Mouse (Mus musculus) urinary bladder, postnatal 25 days (tissue): ENCODE results near the gene Pfkp.

ENCODE experiments used
- DNase-seq: peaks from one replicate; pipeline ENCODE4 v3.0.0; 2022; ENCODE audit warnings: low spot score

Gene Pfkp

DNA sequence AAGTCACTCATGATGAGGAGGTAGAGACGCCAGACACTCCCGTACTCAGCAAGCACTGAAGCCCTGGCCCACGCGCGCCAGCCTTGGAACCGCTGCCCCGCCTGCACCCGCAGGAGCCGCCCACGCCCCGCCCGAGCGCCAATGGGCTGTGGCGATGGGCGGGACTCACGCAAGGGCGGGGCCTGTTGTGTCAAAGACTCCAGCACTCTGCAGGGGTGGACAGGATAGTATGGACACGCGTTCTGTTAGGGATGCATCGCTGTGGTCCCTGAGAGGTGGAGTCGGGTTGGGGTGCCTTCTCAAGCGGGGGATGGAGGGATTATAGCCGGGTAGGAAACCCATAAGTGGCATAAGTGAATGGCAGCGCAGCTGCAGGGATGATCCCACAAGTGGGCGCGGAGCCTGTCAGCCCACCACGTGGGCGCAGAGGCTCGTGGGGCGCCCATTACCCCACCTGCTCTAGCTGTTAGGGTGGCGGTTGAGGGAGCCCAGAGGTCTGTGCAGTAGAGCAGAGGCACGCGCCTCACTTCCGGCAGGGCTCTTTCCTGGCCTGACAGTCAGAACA lies at the start of gene Pfkp:
TSS of gene Pfkp (minus strand) at position 109 of the 565 bp plus-strand sequence.
- DNase-seq = peak; percentile 86

DNA sequence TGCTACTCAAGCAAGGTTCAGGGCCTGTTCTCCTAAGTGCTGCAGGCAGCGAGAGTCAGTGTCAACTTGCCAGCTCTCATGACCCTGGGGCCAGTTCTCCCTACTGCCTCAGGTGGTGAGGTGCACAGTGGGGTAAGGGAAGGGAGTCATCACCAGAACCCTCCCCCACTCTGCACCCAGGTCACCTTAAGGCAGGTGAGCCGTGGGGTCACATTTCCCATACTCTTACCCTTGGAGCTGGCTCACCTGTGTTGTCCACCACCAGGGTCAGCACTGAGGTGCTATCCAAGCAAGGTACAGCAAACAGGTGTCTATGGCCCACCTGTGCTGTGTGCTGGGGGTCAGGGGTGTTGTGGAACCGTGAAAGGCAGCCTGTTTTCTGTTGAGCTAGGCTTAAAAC lies 42.0 kb upstream of the Pfkp start:
- no peak for DNase-seq

DNA sequence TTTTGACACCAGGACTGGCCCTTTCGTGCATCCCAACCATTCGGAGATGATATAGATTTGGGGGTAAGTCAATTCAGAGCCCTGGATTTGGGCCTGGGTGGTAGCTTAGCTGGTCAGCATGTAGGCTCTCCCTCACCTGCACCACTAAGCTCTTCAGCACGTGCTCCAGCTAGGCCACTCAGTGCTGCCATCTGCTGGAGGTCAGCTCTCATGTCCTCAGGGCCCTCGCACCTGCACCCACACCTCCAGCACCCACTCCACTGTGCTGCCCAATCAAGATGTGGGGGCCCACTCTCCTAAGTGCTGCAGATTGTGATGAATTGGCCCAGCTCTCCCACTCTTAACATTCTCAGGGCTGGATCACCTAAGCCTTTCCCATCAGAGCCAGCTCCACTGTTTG lies 41.4 kb upstream of the Pfkp start:
- peak; percentile 53 for DNase-seq

DNA sequence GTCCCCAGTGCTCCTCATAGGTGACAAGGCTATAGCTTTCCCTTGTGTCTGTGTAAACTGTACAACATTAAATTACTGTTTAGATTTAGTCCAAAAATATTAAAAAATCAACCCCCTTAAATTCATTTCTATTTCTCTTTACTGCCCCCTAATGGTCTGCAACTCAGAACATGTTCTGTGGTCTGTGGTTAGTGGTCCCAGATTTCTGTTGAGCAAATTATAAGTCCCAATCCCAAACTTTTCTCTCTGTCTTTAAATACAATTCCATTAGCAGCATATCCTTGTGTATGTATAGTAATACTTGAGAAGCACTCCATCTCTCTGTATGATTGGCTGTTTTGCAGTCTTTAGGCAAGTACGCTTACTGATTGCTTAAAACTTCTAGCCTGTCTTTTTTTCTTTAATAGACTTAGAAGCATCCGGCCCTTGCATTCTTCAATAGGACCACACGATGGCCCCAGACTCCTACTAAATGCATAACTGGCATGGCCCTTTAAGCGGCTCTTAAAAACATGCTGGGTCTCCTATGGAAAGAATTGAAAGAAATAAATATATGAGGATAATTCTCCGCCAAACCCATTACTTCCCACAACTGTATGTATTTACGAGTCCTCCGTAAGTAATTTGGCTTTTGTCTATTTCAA lies 40.3 kb upstream of the Pfkp start:
- no peak for DNase-seq

DNA sequence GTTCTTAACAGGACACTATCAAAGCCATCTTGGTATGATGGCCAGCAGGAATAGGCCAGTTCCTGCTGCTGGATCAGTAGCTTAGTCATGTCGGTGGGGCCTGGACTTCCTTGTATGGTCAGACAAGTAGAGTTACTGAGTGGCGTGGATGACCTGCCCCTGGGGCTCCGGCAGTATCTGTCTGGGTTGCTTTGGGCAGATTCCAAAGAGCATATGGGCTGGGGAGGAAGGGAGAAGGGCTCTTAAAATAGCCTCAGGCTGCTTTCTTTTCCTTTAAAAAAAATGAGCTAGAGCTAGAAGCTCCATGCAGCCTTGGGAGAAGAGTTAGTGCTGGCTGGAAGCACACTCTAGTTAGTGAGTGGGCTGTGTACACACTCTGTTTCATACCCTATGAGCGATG lies 18.3 kb upstream of the Pfkp start:
- DNase-seq = no peak

DNA sequence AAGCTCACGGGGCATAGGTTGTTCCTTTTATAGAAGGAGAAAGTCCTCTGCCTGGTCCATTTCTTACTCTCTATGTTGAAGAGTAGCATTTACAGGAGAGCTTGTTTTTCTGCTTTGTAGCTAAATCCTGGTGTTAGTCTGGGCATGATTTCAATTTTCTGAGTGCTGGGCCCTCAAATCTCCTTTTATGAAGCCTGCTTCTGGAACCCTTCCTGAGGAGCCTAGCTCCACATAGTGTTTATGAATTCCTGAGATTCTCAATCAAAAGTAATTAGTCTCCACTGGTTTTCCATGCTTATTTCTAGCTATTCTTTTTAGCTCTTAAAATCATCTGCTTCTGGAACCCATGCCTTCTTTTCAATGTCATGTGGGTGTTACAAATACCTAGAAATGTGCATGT lies 16.9 kb upstream of the Pfkp start:
- DNase-seq = no peak

DNA sequence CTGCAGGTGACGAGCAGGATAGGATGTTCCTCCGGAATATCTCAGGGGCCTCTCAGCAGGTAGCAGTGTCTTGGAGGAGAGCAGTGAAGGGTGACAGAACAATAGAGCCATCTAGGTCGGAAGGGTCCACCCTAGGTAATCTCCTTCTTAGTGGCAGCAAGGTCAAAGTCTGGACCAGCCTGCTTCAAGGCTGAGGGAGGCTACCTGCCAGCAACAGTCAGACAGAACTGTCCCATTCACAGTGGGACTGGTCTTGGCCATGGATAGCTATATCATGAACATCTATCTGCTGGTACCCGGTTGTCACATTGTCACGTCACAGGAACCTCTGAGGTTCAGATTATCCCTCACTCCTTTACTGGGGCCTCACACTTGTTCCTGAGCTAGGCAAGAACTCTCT lies 15.6 kb upstream of the Pfkp start:
- DNase-seq = no peak

DNA sequence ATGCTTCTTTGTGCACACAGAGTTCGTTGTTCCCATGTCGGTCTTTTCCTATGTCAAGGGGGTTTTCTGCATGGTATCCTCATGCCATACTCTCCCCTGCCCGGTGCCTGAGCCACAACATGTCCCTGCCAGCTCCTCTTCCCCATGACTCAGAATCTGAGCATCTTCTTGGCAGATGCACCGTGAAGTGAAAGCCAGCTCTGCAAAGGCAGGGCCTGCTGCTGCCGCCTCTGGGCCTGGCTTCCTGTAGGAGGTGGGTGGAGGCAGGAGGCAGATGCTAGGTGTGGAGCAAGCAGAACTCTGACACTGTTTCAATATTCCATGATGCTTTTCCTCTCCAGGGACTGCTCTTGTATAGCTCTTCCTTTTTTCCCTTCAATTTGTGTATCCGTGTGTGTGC lies 10.7 kb upstream of the Pfkp start:
- DNase-seq = no peak

DNA sequence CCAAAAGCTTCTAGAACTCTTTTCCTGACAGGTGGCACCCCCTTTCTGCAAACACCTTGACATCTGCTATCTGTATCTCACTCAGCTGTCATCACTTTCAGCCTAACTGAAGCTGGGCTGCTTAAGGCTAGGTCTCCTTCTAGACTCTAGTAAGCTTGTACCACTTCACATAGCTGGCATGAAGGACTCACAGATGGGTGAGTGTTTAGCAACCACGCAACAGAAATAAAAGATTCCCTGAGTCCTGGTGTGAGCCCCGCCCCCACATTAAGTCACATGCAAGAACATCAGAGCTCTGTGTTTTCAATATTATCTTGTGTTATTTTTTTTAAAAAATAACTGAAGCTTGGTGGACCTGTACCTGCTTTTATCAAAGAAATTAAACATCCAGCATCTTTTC lies 8.7 kb upstream of the Pfkp start:
- no peak for DNase-seq

DNA sequence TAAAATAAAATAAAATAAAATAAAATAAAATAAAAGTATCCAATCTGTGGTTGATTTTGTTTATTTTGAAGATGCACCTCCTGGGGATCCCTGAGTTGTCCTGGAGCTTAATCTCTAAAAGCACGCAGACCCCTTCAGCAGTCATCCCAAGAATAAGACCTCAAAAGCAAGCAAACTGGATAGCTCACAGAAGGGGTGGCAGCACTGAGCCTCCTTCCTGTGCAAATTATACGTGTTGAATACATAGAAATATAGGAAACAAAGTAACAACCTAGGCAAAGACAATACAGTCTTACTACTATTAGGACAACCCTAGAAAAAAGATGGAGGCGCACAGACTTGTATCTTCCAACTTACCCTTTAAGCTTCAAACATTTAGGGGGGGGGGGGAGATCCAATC lies 965 bp upstream of the Pfkp start:
- no peak for DNase-seq

DNA sequence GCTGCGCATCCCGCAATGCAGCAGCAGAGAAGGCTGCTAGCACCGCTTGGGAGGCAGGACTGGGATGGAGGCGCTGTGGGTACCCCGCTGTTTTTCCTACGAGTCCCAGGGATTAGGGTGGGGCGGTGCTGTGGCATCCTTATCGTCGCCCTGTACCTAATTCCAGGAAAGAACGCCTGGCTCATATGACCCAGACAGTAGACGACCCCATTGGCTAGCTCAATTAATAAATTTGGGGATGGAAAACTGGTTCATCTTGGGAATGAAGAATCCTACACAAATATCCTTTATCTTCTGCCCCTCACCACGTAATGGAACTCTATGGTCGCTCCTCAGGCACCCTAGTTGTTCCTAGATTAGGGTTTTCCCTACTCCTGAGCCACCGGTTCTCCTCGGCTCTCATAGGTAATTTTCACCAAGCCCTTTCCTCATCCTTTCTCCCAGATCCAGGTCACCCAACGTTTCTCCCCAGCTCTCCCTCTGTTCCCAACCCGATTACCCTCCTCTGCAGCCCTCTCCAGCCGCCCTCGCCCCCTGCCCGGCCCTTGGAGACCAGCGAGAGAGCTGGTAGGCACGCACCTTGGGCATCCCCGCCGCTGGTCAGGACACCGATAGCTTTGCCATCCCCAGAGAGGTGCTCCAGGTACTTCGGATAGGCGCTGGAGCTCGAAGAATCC lies 447 bp downstream of the Pfkp start:
- no peak for DNase-seq

DNA sequence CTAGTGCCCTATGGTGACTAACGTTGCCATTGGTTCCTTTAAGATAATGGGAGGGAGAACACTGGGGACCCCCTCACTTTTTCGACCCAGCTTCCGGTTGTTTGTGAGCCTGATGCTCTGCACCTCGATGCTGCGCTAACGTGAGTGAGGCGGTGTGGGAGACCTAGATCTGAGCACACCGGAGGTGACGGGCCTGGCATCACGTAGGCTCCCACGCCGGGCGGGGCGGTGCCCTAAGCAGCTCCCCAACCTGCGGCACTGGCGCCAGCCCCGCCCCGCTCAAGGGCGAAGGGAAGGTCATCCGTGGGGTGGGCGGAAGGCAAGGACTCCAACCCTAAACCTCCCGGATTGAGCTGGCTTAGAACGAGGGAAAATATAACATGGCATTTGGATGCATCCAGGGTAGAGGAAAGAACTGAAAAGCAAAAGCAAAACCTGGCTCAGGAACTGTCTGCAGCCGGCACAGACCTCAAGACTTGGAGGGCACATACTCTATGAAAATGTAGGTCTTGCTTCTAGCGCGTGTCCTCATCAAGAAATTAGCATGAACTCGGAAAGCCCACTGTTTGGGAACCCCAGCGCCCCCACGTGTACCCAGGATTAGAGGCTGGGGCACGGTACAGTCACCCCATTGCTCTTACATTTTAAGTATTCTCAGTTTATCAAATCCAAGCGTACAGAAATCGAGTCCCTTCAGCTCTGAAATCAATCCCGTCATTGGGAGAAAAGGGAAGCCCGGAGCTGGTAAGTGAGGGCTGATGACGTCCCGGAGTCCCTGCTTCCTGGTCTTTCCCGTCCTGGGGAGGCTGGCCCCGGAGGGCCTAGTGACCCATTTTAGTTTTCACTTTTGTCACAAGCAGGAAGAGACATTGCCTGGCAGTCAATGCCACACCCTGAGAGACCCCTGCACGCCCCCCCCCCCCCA lies 1.2 kb downstream of the Pfkp start:
- peak; percentile 32 for DNase-seq

DNA sequence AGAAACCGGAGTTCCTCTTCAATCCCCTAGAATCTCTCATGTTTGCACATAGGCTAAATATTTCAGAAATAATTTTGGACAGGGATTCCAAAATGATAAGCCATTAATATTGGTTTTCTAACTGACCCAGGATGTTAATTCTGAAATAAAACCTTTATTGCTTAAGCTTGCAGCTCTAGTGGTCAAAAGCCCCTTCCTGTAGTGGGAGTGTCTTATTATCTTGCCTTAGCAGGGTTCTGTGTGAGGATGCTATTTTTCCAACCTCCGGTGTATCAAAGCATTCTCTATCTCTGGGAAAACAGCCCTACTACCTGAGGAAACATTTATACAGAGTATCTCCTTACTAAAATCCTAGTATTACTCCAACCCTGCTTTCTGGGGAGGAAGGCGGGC lies 1.9 kb downstream of the Pfkp start:
- no peak for DNase-seq

DNA sequence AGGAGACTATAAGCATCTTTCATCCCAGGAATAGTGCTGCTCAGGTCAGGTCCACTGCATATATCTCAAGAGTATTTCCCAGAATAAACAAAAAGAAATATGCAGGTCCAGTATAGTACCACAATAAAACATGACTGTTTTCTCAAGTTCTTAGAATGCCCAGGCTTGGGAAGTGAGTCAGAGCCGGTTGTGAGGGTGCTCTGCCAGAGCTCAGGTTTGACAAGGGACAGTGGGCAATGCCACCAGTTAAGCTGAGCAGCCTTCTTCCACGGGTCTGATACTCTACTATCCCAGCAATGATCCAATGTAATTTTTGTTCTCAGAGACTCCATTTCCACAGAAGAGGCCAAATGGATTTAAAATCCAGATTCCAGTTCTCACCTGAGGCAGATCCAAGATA lies 2.3 kb downstream of the Pfkp start:
- no peak for DNase-seq

DNA sequence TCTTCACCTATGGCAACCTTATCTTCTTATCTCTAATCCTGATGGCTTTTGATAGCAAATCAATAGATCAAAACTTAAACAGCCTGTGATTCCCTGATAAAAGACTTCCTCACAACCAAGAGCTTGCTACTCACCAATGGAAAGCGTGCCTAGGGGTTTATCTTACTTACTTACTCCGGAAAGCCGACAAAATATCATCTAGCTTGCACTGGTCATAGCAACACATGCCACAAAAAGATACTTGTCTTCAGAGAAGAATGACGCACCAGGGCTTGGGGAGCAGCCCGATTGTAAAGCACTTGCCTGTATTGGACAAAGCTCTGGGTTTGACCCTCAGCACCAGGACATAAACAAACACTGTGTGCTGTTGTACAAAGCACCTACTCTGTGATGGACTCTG lies 4.6 kb downstream of the Pfkp start:
- DNase-seq = no peak

DNA sequence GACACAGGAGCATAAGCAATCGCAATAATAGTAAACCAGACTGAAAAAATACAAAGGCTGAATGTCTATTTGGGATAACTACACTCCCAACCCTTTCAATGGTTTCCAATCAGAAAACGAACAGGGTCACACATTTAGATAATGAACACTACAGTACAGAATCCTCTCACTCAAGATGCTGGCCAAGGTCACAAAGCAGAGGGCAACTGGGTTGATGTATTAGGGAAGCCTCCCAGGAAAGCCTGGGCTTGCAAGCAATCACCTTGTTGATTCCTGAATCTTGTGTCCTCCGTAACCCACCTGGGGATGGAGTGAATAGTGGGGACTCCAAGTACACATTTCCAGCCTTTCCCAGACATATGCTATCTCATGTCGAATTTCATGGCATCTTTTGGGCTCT lies 5.6 kb downstream of the Pfkp start:
- no peak for DNase-seq

DNA sequence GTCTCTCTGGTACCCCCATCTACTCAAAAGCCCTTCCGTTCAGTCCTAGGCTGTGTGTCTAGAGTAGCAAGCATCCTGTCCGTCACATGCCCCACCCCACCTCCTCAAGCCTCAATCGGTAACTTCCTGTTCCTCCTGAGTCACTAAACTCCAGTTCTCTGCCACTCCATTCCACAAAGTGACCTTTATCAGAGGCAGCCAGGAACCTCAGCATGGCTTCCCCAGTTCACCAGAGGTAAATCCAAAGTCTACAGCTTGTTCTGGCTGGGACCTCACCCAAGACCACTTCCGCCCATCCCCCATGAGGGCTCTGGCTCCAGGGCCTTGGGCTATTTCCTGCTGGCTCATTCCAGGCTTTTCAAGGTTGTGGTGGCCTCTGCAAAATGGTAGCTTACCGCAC lies 6.1 kb downstream of the Pfkp start:
- no peak for DNase-seq

DNA sequence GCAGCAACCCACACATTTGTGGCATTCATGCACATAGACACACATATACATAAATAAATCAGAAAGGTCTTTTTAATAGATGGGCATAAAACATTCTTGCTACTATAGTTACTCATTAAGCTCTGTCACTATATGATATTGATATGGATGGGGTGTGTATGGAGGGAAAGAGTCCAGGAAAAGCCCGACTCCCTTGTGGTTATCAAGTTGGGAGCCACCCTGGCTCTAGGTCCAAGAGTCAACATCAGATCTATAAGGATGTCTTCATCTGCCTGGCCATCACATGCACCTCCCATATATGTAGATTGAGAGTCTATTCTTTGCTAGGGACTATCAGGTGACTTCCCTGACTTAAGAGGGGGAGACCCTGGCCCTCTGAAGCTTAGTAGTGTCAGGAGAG lies 7.1 kb downstream of the Pfkp start:
- DNase-seq = no peak

DNA sequence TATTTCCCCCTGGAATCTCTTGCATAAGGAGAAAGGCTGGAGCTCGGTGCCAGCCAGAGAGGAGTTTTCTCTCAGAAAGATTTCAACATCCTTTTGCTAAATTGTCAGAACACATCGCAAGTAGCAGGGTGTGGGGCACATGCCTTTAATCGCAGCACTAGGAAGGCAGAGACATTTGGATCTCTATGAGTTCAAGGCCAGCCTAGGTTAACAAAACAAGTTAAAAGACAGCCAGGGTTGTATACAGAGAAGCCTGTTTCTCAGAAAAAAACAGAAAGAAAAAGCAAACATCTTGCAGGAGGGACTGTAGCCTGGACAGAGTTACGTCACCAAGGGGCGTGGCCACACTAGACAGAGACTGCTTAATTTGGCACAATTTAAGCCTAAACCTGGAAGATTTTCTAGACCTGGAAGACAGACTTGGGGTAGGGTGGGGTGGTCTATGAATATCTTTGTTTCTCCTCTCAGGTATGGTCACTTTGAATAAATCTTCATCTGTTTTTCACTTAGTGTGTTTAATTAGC lies 9.0 kb downstream of the Pfkp start:
- no peak for DNase-seq

DNA sequence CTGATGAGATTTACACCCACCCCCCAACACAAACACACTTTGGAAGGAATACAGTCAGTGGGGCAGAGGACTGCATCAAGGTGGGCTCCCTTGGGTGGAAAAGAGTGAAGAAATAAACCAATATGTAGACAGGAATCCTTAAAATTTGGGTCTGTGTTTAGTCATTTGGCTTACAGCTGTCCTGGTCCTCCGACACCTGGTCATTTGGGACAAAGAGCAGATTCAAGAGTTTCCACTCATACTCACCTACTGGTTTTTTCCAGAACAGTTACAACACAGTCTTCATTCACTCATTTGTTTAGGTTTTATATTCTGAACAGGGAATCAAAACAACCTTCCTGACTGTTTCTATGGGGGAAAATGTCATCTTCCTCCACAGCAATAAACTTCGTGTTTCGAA lies 9.6 kb downstream of the Pfkp start:
- DNase-seq = no peak

DNA sequence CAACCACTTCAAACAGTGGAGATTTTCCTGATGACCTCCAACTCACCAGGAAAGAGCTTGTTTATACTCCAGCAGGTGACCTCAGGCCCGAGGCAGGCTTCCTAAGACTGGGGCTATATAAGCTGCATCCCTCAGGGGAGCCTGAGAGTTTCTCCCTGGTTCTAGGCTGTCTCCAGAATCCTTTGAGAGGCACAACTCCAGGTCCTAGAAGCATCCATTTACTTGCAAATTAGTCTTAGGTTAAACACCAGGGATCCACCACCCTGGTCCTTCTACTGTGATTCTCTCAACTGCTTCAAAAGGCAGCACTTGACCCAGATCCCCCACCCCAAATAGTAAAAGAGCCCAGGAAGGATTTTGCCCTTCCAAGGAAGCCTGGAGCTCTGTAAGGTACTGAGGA lies 10.2 kb downstream of the Pfkp start:
- no peak for DNase-seq

DNA sequence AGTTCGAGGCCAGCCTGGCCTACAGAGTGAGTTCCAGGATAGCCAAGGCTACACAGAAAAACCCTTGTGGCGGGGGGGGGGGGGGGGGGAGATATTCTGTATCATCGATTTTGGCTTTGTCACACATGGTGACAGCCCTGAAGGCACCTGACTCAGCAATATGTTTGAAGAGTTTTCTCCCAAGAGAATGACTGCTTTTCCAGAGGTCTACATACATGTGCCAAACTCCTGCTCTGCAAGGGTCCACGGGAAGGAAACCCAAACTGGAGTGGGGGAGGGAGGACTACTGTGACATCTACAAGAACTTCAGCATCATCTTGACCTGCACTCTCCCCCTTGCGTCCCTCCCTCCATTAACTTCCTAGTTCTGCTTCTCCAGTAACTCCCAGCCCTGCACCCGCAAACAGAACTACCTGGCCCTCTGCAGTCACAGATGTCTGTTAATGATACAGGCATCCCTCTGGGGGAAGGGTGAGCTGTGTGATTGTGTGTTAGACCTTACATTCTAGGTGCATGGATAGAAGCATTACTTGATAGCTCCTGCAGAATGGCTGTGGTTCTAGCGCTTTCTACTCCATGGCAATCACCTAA lies 10.9 kb downstream of the Pfkp start:
- no peak for DNase-seq
